Comparison of ENCODE assay signal across 9 mouse cellular contexts in genomic region chr8:84913502-84913900, GRCm38 (mm10). TPM values are rescaled to one million over a fixed set of nuclear protein-coding genes. Genes with fewer than 3 reads are reported as not detected.
DNase-seq lines count a peak whose midpoint lies in the region; ATAC-seq and TF ChIP-seq lines count a peak whose summit lies in the region.
"Had no signal": no experiment of that assay in that cellular context is flagged by ENCODE, and none has a peak within 500 bp of the region (broad histone marks: within the 10 kb centered on the region; RNA-seq: fewer than 3 reads in every experiment).

No protein-coding gene starts in this region.

- intact Hi-C loops in heart, postnatal 25 days (cut with DNase I): loop anchor here (5.0 kb wide), 1 partner anchor 79 kb away; the partner anchor contains the start of gene Hook2

- H3K4me1 ChIP-seq in heart, embryonic 15.5 days (replicated peaks): peaks cover 24% of the 10 kb centered on the region
- peaks cover 3% of the 10 kb centered on the region for H3K4me1 ChIP-seq in bone marrow, adult 2 months (ENCODE audit: control insufficient read depth, insufficient read depth, low read length)
- peaks cover 7% of the 10 kb centered on the region; the same call in 1 of the 2 replicates for H3K4me1 ChIP-seq in hindbrain, embryonic 16.5 days (ENCODE audit: control insufficient read depth, insufficient read depth, low read depth, low read length)
- peaks cover 18% of the 10 kb centered on the region for H3K4me1 ChIP-seq in midbrain, embryonic 12.5 days

- H3K4me2 ChIP-seq in heart, embryonic 15.5 days: peak overlapping the region; percentile 89
- peak overlapping the region; percentile 51 for H3K4me2 ChIP-seq in hindbrain, embryonic 16.5 days (ENCODE audit: low read length)
- H3K4me2 ChIP-seq in midbrain, embryonic 12.5 days (replicated peaks): peak overlapping the region; percentile 54

- peak overlapping the region; percentile 27 for H3K9ac ChIP-seq in heart, embryonic 15.5 days
- no peak overlapping the region for H3K9ac ChIP-seq in hindbrain, embryonic 16.5 days (ENCODE audit: low read depth, low read length)
- 0 out of 2 replicates have a peak overlapping the region, but pooled peaks have one; percentile 4 for H3K9ac ChIP-seq in midbrain, embryonic 12.5 days (replicated peaks)

- TF ChIP-seq POLR2A in bone marrow, adult 2 months (IDR thresholded peaks at IDR 0.05; ENCODE audit: borderline replicate concordance, control insufficient read depth, low read depth, low read length): no peak

- H3K9me3 ChIP-seq in heart, embryonic 15.5 days (replicated peaks): no peaks in the 10 kb centered on the region
- H3K9me3 ChIP-seq in hindbrain, embryonic 16.5 days (ENCODE audit: control insufficient read depth, low read length): no peaks in the 10 kb centered on the region
- peaks cover 4% of the 10 kb centered on the region; the same call in 1 of the 2 replicates for H3K9me3 ChIP-seq in midbrain, embryonic 12.5 days

- no peak for ATAC-seq in heart, embryonic 15.5 days (replicated peaks; ENCODE audit: insufficient number of reproducible peaks, insufficient read depth, low FRiP score, low read depth)
- no peak for ATAC-seq in hindbrain, embryonic 16.5 days
- ATAC-seq in midbrain, embryonic 12.5 days (ENCODE audit: low FRiP score, low read depth): no peak

- no peak for TF ChIP-seq CTCF in bone marrow, adult 2 months (IDR thresholded peaks at IDR 0.05; ENCODE audit: control insufficient read depth, insufficient read depth, low read length)

- H3K27me3 ChIP-seq in heart, embryonic 15.5 days: peaks cover 91% of the 10 kb centered on the region
- H3K27me3 ChIP-seq in hindbrain, embryonic 16.5 days (replicated peaks; ENCODE audit: control insufficient read depth, insufficient read depth, low read length): peaks cover 2% of the 10 kb centered on the region; the same call in 1 of the 2 replicates
- H3K27me3 ChIP-seq in midbrain, embryonic 12.5 days: peaks cover 100% of the 10 kb centered on the region
- H3K27me3 ChIP-seq: CH12.LX had no signal

- peak overlapping the region; percentile 49 for H3K4me3 ChIP-seq in heart, embryonic 15.5 days
- H3K4me3 ChIP-seq in bone marrow, adult 2 months (replicated peaks; ENCODE audit: control insufficient read depth, low read depth, low read length): peak overlapping the region; percentile 61
- H3K4me3 ChIP-seq in hindbrain, embryonic 16.5 days (ENCODE audit: low read length): no peak overlapping the region; the same call in 1 of the 2 replicates
- H3K4me3 ChIP-seq in midbrain, embryonic 12.5 days: peak overlapping the region; percentile 31

- DNase-seq in heart, postnatal 25 days (ENCODE audit: low spot score): no peak
- DNase-seq in adrenal gland, postnatal 25 days: no peak
- no peak for DNase-seq in ovary, adult 18-20 months (ENCODE audit: low spot score)
- DNase-seq in Muller cell, postnatal 12 days (ENCODE audit: inconsistent ontology term): no peak

- H3K36me3 ChIP-seq in heart, embryonic 15.5 days: no peaks in the 10 kb centered on the region
- peaks cover 54% of the 10 kb centered on the region for H3K36me3 ChIP-seq in hindbrain, embryonic 16.5 days (ENCODE audit: control insufficient read depth, insufficient read depth, low read length)
- H3K36me3 ChIP-seq in midbrain, embryonic 12.5 days: peaks cover 68% of the 10 kb centered on the region

- H3K27ac ChIP-seq in heart, embryonic 15.5 days: no peak overlapping the region
- H3K27ac ChIP-seq in bone marrow, adult 2 months (ENCODE audit: control insufficient read depth, insufficient read depth, low read depth, low read length, poor library complexity): peak overlapping the region; percentile 20
- H3K27ac ChIP-seq in hindbrain, embryonic 16.5 days (ENCODE audit: low read depth, low read length): no peak overlapping the region
- no peak overlapping the region for H3K27ac ChIP-seq in midbrain, embryonic 12.5 days (replicated peaks)

- WGBS in heart, embryonic 15.5 days: 9% methylated on average over 9 of the region's 9 CpGs
- WGBS in bone marrow, adult 2 months: 4% methylated on average over 9 of the region's 9 CpGs
- 26% methylated on average over 9 of the region's 9 CpGs for WGBS in hindbrain, embryonic 16.5 days
- WGBS in midbrain, embryonic 12.5 days: 20% methylated on average over 9 of the region's 9 CpGs

RNA-seq across cellular contexts. Expression of gene Dnase2a, which starts 5.1 kb away (rescaled TPM):
- 4.3 and 7.3 TPM in 2 replicates for polyA plus RNA-seq in heart, embryonic 15.5 days (2015; fragmentation: Nextera tagmentation; extraction: Ambion mirVana)
- 1 to 10 TPM; 7.7 to 7.9 TPM for total RNA-seq in heart, postnatal 25 days (2021)
- polyA plus RNA-seq in bone marrow, adult 2 months (2011; ENCODE audit: insufficient read depth, insufficient read length, low replicate concordance, missing spikeins): 35.0 and 54.0 TPM in 2 replicates
- 6.4 and 7.0 TPM in 2 replicates for polyA plus RNA-seq in hindbrain, embryonic 16.5 days (2015; fragmentation: Nextera tagmentation; extraction: Ambion mirVana)
- polyA plus RNA-seq in midbrain, embryonic 12.5 days (2016; fragmentation: Nextera tagmentation; extraction: Ambion mirVana): 8.9 and 9.4 TPM in 2 replicates
- 13.6 and 14.6 TPM in 2 replicates for total RNA-seq in adrenal gland, postnatal 25 days (2021)

RNA-seq across cellular contexts. Expression of gene Klf1, which starts 11.8 kb away (rescaled TPM):
- polyA plus RNA-seq in heart, embryonic 15.5 days (2015; fragmentation: Nextera tagmentation; extraction: Ambion mirVana): 1.1 and 4.9 TPM in 2 replicates
- not detected for total RNA-seq in heart, postnatal 25 days (2021)
- 142 and 168 TPM in 2 replicates for polyA plus RNA-seq in bone marrow, adult 2 months (2011; ENCODE audit: insufficient read depth, insufficient read length, low replicate concordance, missing spikeins)
- polyA plus RNA-seq in hindbrain, embryonic 16.5 days (2015; fragmentation: Nextera tagmentation; extraction: Ambion mirVana): 0.39 and 0.56 TPM in 2 replicates
- polyA plus RNA-seq in midbrain, embryonic 12.5 days (2016; fragmentation: Nextera tagmentation; extraction: Ambion mirVana): 4.3 and 4.5 TPM in 2 replicates
- 0.27 TPM in 1 of 2 replicates, not detected in the other for total RNA-seq in adrenal gland, postnatal 25 days (2021)

RNA-seq across cellular contexts. Expression of gene Gcdh, which starts 19.8 kb away (rescaled TPM):
- 36.4 and 40.1 TPM in 2 replicates for polyA plus RNA-seq in heart, embryonic 15.5 days (2015; fragmentation: Nextera tagmentation; extraction: Ambion mirVana)
- 10 to 100 TPM; 63.1 to 68.2 TPM for total RNA-seq in heart, postnatal 25 days (2021)
- 19.1 and 33.0 TPM in 2 replicates for polyA plus RNA-seq in bone marrow, adult 2 months (2011; ENCODE audit: insufficient read depth, insufficient read length, low replicate concordance, missing spikeins)
- polyA plus RNA-seq in hindbrain, embryonic 16.5 days (2015; fragmentation: Nextera tagmentation; extraction: Ambion mirVana): 41.4 and 42.8 TPM in 2 replicates
- 33.1 and 33.9 TPM in 2 replicates for polyA plus RNA-seq in midbrain, embryonic 12.5 days (2016; fragmentation: Nextera tagmentation; extraction: Ambion mirVana)
- 47.7 and 59.5 TPM in 2 replicates for total RNA-seq in adrenal gland, postnatal 25 days (2021)

RNA-seq across cellular contexts. Expression of gene Mast1, which starts 23.7 kb away (rescaled TPM):
- polyA plus RNA-seq in heart, embryonic 15.5 days (2015; fragmentation: Nextera tagmentation; extraction: Ambion mirVana): 0.09 and 0.41 TPM in 2 replicates
- total RNA-seq in heart, postnatal 25 days (2021): under 1 TPM; 0.08 to 0.14 TPM
- polyA plus RNA-seq in bone marrow, adult 2 months (2011; ENCODE audit: insufficient read depth, insufficient read length, low replicate concordance, missing spikeins): not detected in 2 replicates
- 71.4 and 77.4 TPM in 2 replicates for polyA plus RNA-seq in hindbrain, embryonic 16.5 days (2015; fragmentation: Nextera tagmentation; extraction: Ambion mirVana)
- polyA plus RNA-seq in midbrain, embryonic 12.5 days (2016; fragmentation: Nextera tagmentation; extraction: Ambion mirVana): 29.3 and 34.3 TPM in 2 replicates
- total RNA-seq in adrenal gland, postnatal 25 days (2021): 1.3 and 3.0 TPM in 2 replicates

RNA-seq across cellular contexts. Expression of gene Rtbdn, which starts 33.3 kb away (rescaled TPM):
- polyA plus RNA-seq in heart, embryonic 15.5 days (2015; fragmentation: Nextera tagmentation; extraction: Ambion mirVana): 0.26 TPM in 1 of 2 replicates, not detected in the other
- total RNA-seq in heart, postnatal 25 days (2021): not detected
- polyA plus RNA-seq in bone marrow, adult 2 months (2011; ENCODE audit: insufficient read depth, insufficient read length, low replicate concordance, missing spikeins): not detected in 2 replicates
- 3.0 and 3.2 TPM in 2 replicates for polyA plus RNA-seq in hindbrain, embryonic 16.5 days (2015; fragmentation: Nextera tagmentation; extraction: Ambion mirVana)
- polyA plus RNA-seq in midbrain, embryonic 12.5 days (2016; fragmentation: Nextera tagmentation; extraction: Ambion mirVana): 1.3 and 1.7 TPM in 2 replicates
- not detected in 2 replicates for total RNA-seq in adrenal gland, postnatal 25 days (2021)

Comparison
In these comparisons a context has a peak if more than half of its experiments do, and no peak if none do; other contexts are left out.
1. RNA of gene Klf1, which starts 11.8 kb away (polyA plus RNA-seq): 142 to 168 TPM in bone marrow, adult 2 months; 4.3 to 4.5 TPM in midbrain, embryonic 12.5 days, 1.1 to 4.9 TPM in heart, embryonic 15.5 days and 0.39 to 0.56 TPM in hindbrain, embryonic 16.5 days; every median in the first group is over 10 times any median in the second.
2. Peak in every context shown above with its lines, with median percentiles within 50 percentile points of each other: H3K4me2 ChIP-seq.